Mouse (Mus musculus): ENCODE data around the gene Tec. TPM values are rescaled to one million over a fixed set of nuclear protein-coding genes. Genes with fewer than 3 reads are reported as not detected.

Tec gene
- polyA plus RNA-seq, 1 experiment from 2014 or later = 11.9 TPM

- ATAC-seq (replicated peaks; ENCODE audit: insufficient number of reproducible peaks, low FRiP score, low TSS enrichment) = no peak
- Histone ChIP-seq H3K27me3 (ENCODE audit: control insufficient read depth, insufficient read depth, low read length) (no peaks in the 10 kb centered on the region), H3K27ac (ENCODE audit: low read depth, low read length) (no peak overlapping the region), H3K9ac (ENCODE audit: low read depth, low read length) (no peak overlapping the region), H3K4me2 (no peak overlapping the region), H3K4me3 (ENCODE audit: low read depth, low read length) (no peak overlapping the region), H3K36me3 (ENCODE audit: control insufficient read depth, insufficient read depth, low read length) (peaks cover 4% of the 10 kb centered on the region), H3K4me1 (ENCODE audit: control insufficient read depth, insufficient read depth, low read length) (no peaks in the 10 kb centered on the region), H3K9me3 (replicated peaks; ENCODE audit: control insufficient read depth, low read length) (no peaks in the 10 kb centered on the region)
- WGBS (ENCODE audit: insufficient replicate concordance) = 87% methylated on average over 5 of the region's 5 CpGs
Observed at GRCm38 (mm10) chr5:72761758-72762157, 106.5 kb downstream of the Tec start.

- no peaks in the 10 kb centered on the region for H3K27me3 ChIP-seq (ENCODE audit: control insufficient read depth, insufficient read depth, low read length)
- no peak overlapping the region for H3K9ac ChIP-seq (ENCODE audit: low read depth, low read length)
- H3K4me3 ChIP-seq (ENCODE audit: low read depth, low read length) = no peak overlapping the region
- H3K4me1 ChIP-seq (ENCODE audit: control insufficient read depth, insufficient read depth, low read length) = no peaks in the 10 kb centered on the region
- no peak overlapping the region for H3K4me2 ChIP-seq
- H3K36me3 ChIP-seq (ENCODE audit: control insufficient read depth, insufficient read depth, low read length) = peaks cover 4% of the 10 kb centered on the region
- no peaks in the 10 kb centered on the region for H3K9me3 ChIP-seq (replicated peaks; ENCODE audit: control insufficient read depth, low read length)
- ATAC-seq (replicated peaks; ENCODE audit: insufficient number of reproducible peaks, low FRiP score, low TSS enrichment) = no peak
- no peak overlapping the region for H3K27ac ChIP-seq (ENCODE audit: low read depth, low read length)
- WGBS (ENCODE audit: insufficient replicate concordance) = 64% methylated on average over 5 of the region's 5 CpGs
Observed at GRCm38 (mm10) chr5:72761237-72761636, 107.0 kb downstream of the Tec start.

DNA sequence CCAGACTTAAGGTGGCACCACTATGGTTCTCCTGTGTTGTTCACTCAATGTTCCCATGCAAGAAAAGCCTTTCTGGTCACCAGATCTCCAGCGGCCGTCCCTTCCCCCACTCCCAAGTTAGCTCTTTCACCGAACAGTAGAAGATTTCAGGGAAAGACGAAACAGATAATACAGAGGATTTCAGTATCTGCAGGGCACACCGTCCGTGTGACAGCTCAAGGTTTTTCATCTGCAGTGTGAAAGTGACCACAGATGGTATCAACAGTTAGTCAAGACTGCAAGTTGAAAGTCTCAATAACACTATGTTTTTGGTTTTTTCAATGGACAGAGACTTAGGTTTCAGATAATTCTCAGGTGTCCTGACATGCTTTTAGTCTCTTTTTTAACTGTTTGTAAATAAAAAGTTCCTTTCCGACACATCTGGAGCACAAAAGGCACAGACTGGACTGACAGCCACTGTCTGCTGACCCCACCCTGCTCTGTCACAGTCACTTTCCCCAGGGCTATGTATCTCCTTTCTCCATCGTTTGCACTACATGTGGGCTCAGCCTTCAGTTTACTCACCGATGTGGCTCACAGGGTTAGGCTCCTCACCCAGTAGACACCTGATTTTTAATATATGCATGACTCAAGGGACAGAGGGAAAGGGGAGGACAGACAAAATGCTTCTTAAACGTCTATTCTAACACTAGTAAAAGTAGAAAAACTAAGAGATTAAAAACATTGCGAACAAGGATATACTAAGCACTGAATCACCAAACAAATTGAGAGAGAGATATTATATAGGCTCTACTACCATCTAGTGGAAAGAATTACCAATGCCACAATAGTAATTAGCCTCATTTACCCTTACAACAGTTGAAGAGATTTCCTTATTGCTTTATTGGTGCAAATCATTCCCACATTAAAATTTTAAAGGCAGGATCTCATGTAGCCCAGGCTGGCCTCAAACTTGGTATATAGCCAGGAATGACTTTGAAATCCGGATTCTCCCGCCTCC lies 109.1 kb downstream of the Tec start:
- H3K4me3 ChIP-seq (ENCODE audit: low read depth, low read length) = no peak overlapping the region
- ATAC-seq (replicated peaks; ENCODE audit: insufficient number of reproducible peaks, low FRiP score, low TSS enrichment) = no peak
- H3K9me3 ChIP-seq (replicated peaks; ENCODE audit: control insufficient read depth, low read length) = no peaks in the 10 kb centered on the region
- peaks cover 4% of the 10 kb centered on the region for H3K36me3 ChIP-seq (ENCODE audit: control insufficient read depth, insufficient read depth, low read length)
- no peaks in the 10 kb centered on the region for H3K27me3 ChIP-seq (ENCODE audit: control insufficient read depth, insufficient read depth, low read length)
- no peak overlapping the region for H3K27ac ChIP-seq (ENCODE audit: low read depth, low read length)
- no peak overlapping the region for H3K4me2 ChIP-seq
- 60% methylated on average over 13 of the region's 13 CpGs for WGBS (ENCODE audit: insufficient replicate concordance)
- H3K9ac ChIP-seq (ENCODE audit: low read depth, low read length) = no peak overlapping the region
- H3K4me1 ChIP-seq (ENCODE audit: control insufficient read depth, insufficient read depth, low read length) = no peaks in the 10 kb centered on the region

- WGBS (ENCODE audit: insufficient replicate concordance) = 80% methylated on average over 18 of the region's 18 CpGs
Observed at GRCm38 (mm10) chr5:72757155-72757773, 111.0 kb downstream of the Tec start.

DNA sequence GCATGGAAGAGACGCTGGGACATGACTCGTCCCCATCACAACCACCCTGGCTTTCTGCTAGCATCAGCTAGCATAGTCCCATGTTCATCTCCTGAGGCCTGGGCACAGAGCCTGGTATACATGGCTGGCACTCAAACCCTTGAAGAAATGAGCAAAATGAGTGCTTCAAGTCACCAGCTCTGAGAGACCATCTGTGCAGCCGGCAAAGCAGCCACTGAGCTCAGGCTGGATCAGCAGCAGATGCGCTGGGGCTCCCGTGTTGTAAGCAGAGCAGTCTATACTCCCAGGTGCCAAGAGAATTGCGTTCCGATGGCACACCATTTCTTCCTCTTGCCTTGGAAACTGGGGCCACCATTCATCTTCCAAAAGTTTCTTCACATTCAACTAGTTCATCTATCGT lies 112.3 kb downstream of the Tec start:
- no peak for ATAC-seq (replicated peaks; ENCODE audit: insufficient number of reproducible peaks, low FRiP score, low TSS enrichment)
- 86% methylated on average over 8 of the region's 8 CpGs for WGBS (ENCODE audit: insufficient replicate concordance)
- Histone ChIP-seq H3K9ac (ENCODE audit: low read depth, low read length) (no peak overlapping the region), H3K4me3 (ENCODE audit: low read depth, low read length) (no peak overlapping the region), H3K4me2 (no peak overlapping the region), H3K27ac (ENCODE audit: low read depth, low read length) (no peak overlapping the region), H3K36me3 (ENCODE audit: control insufficient read depth, insufficient read depth, low read length) (no peaks in the 10 kb centered on the region), H3K4me1 (ENCODE audit: control insufficient read depth, insufficient read depth, low read length) (no peaks in the 10 kb centered on the region), H3K9me3 (replicated peaks; ENCODE audit: control insufficient read depth, low read length) (no peaks in the 10 kb centered on the region), H3K27me3 (ENCODE audit: control insufficient read depth, insufficient read depth, low read length) (no peaks in the 10 kb centered on the region)

More at GRCm38 (mm10) chr5:72757155-72757773, 111.0 kb downstream of the Tec start:
- no peak for ATAC-seq (replicated peaks; ENCODE audit: insufficient number of reproducible peaks, low FRiP score, low TSS enrichment)
- Histone ChIP-seq H3K36me3 (ENCODE audit: control insufficient read depth, insufficient read depth, low read length) (peaks cover 1% of the 10 kb centered on the region; the same call in 1 of the 2 replicates), H3K27ac (ENCODE audit: low read depth, low read length) (no peak overlapping the region), H3K9me3 (replicated peaks; ENCODE audit: control insufficient read depth, low read length) (no peaks in the 10 kb centered on the region), H3K4me2 (no peak overlapping the region), H3K4me1 (ENCODE audit: control insufficient read depth, insufficient read depth, low read length) (no peaks in the 10 kb centered on the region), H3K4me3 (ENCODE audit: low read depth, low read length) (no peak overlapping the region), H3K27me3 (ENCODE audit: control insufficient read depth, insufficient read depth, low read length) (no peaks in the 10 kb centered on the region), H3K9ac (ENCODE audit: low read depth, low read length) (no peak overlapping the region)

DNA sequence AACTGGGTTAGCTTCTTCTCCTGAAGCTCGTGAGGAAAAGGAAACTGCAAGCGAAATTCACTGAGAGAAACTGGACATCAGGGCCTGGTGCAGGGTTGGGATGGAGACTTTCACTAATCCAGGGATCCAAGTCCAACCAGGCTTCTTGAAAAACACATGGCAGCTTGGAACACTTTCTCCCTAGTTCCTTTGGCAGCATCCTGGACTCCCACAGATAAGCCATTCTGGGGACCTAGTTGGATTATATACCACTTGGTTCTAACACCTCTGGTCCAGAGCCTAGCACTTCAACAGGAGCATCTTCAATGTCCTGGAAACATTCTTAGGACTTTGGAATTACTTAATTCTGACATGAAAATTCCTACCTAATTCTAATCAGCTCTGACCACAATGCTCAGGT lies 113.2 kb downstream of the Tec start:
- no peaks in the 10 kb centered on the region for H3K27me3 ChIP-seq (ENCODE audit: control insufficient read depth, insufficient read depth, low read length)
- WGBS (ENCODE audit: insufficient replicate concordance) = 71% methylated on average over 2 of the region's 2 CpGs

DNA sequence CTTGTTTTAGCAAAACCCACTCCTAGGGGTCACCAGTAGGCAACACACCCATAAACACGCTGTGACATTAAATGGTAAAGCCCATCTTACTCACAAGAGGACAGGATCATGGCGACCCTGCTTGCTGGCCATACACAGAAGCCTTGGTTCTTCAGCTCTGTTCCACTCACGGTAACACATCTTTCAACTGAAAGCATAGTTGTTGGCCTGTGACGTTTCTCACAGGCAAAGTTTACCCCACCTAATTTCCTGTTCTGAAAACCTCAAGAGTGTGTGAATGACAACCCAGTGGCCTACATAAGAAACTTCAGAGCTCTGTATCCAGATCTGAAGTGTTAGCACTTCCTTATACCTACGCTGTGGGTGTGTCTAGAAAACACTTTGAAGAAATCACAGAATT lies 115.7 kb downstream of the Tec start, which contains the start of gene Txk:
Gene Txk (minus strand): TSS at position 193 of the 400 bp plus-strand sequence.
- Histone ChIP-seq H3K4me2 (no peak within 1 kb of the TSS), H3K27me3 (ENCODE audit: control insufficient read depth, insufficient read depth, low read length) (no peaks in the 10 kb centered on the region), H3K4me3 (ENCODE audit: low read depth, low read length) (no peak within 1 kb of the TSS), H3K4me1 (ENCODE audit: control insufficient read depth, insufficient read depth, low read length) (no peaks in the 10 kb centered on the region), H3K9me3 (replicated peaks; ENCODE audit: control insufficient read depth, low read length) (no peaks in the 10 kb centered on the region), H3K9ac (ENCODE audit: low read depth, low read length) (no peak within 1 kb of the TSS), H3K36me3 (ENCODE audit: control insufficient read depth, insufficient read depth, low read length) (no peaks in the 10 kb centered on the region), H3K27ac (ENCODE audit: low read depth, low read length) (no peak within 1 kb of the TSS)
- ATAC-seq (replicated peaks; ENCODE audit: insufficient number of reproducible peaks, low FRiP score, low TSS enrichment) = no peak
- WGBS (ENCODE audit: insufficient replicate concordance) = 83% methylated on average over 5 of the region's 5 CpGs

More for the DNA sequence above, 113.2 kb downstream of the Tec start:
- no peak overlapping the region for H3K4me3 ChIP-seq (ENCODE audit: low read depth, low read length)
- H3K27ac ChIP-seq (ENCODE audit: low read depth, low read length) = no peak overlapping the region
- H3K9me3 ChIP-seq (replicated peaks; ENCODE audit: control insufficient read depth, low read length) = no peaks in the 10 kb centered on the region
- no peak overlapping the region for H3K4me2 ChIP-seq
- no peaks in the 10 kb centered on the region for H3K36me3 ChIP-seq (ENCODE audit: control insufficient read depth, insufficient read depth, low read length)
- no peak overlapping the region for H3K9ac ChIP-seq (ENCODE audit: low read depth, low read length)
- no peak for ATAC-seq (replicated peaks; ENCODE audit: insufficient number of reproducible peaks, low FRiP score, low TSS enrichment)
- H3K4me1 ChIP-seq (ENCODE audit: control insufficient read depth, insufficient read depth, low read length) = no peaks in the 10 kb centered on the region

DNA sequence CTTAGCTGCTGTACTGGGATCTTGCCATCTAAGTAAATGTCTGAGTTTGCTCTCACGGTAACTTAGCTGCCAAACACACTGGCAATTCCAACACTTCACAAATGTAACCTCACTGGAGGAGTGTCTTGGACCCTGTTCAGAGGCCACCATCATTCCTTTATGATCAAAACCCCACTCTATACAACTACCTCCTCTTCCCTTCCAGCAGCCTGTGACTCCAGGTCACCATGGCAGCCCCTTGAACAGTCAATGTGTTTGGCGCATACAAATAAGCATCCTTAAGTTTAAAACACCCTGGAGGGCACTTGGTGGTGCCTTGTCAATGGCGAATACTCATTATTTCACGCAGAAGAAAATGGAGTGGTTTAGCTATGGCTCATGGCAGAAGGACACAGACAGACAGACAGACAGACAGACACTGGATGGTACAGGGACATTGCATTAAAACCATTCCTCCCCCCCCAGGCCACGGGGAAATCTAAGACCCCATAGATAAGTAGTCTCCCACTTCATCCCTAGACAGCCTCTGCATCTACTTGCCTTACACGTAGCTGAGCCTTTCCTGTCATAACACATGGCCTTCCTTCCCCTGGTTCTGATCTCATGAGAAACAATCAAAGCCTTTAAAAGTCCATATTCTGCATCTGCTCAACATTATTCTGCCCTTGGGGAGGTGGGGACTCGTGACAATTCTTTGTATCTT lies 117.1 kb downstream of the Tec start:
- no peaks in the 10 kb centered on the region for H3K4me1 ChIP-seq (ENCODE audit: control insufficient read depth, insufficient read depth, low read length)
- no peak overlapping the region for H3K4me2 ChIP-seq
- H3K9ac ChIP-seq (ENCODE audit: low read depth, low read length) = no peak overlapping the region
- H3K36me3 ChIP-seq (ENCODE audit: control insufficient read depth, insufficient read depth, low read length) = no peaks in the 10 kb centered on the region
- no peaks in the 10 kb centered on the region for H3K27me3 ChIP-seq (ENCODE audit: control insufficient read depth, insufficient read depth, low read length)
- H3K27ac ChIP-seq (ENCODE audit: low read depth, low read length) = no peak overlapping the region
- WGBS (ENCODE audit: insufficient replicate concordance) = 75% methylated on average over 7 of the region's 7 CpGs
- H3K9me3 ChIP-seq (replicated peaks; ENCODE audit: control insufficient read depth, low read length) = no peaks in the 10 kb centered on the region
- no peak for ATAC-seq (replicated peaks; ENCODE audit: insufficient number of reproducible peaks, low FRiP score, low TSS enrichment)
- H3K4me3 ChIP-seq (ENCODE audit: low read depth, low read length) = no peak overlapping the region
